Mouse (Mus musculus) stomach, embryonic 14.5 days (tissue): ENCODE measurements around the gene 4930519G04Rik. TPM values are rescaled to one million over a fixed set of nuclear protein-coding genes. Genes with fewer than 3 reads are reported as not detected.
"Not testable (repeated sequence)": the region's sequence is repeated elsewhere in the genome, so short reads cannot be mapped to it uniquely, and the experiment has no call there.

ENCODE experiments used
- ATAC-seq: fragments of 200-750 bp; cut with Nextera tagmentation; 2 replicates; pipeline ENCODE4 v1.8.0; 2017; ENCODE audit warnings: low read depth, moderate TSS enrichment; ENCODE audit not compliant: insufficient number of reproducible peaks, insufficient read depth, low FRiP score
- H3K27ac ChIP-seq: fragments of 300-500 bp; sonication (generic); 2 replicates; pipeline ENCODE4 v1.5.1; 2014; ENCODE audit warnings: mild to moderate bottlenecking, low read length, moderate library complexity, mixed read lengths
- H3K27me3 ChIP-seq: fragments of 300-500 bp; sonication (generic); 2 replicates; pipeline ENCODE4 v1.6.1; 2014; ENCODE audit warnings: low read length, control low read depth, mixed read lengths; ENCODE audit not compliant: control insufficient read depth, insufficient read depth
- H3K36me3 ChIP-seq: fragments of 300-500 bp; sonication (generic); 2 replicates; pipeline ENCODE4 v1.6.1; 2014; ENCODE audit warnings: mild to moderate bottlenecking, control low read depth, low read length, moderate library complexity, mixed read lengths; ENCODE audit not compliant: control insufficient read depth, insufficient read depth
- H3K4me1 ChIP-seq: fragments of 300-500 bp; sonication (generic); 2 replicates; pipeline ENCODE4 v1.6.1; 2014; ENCODE audit warnings: low read length, control low read depth, mixed read lengths; ENCODE audit not compliant: control insufficient read depth, insufficient read depth
- H3K4me2 ChIP-seq: fragments of 300-500 bp; sonication (generic); replicated peaks from 2 replicates; pipeline ENCODE4 v1.6.1; 2014; ENCODE audit warnings: low read depth, low read length, control low read depth
- H3K4me3 ChIP-seq: fragments of 300-500 bp; sonication (generic); 2 replicates; pipeline ENCODE4 v1.5.1; 2014; ENCODE audit warnings: low read depth, low read length, control low read depth
- H3K9ac ChIP-seq: fragments of 300-500 bp; sonication (generic); replicated peaks from 2 replicates; pipeline ENCODE4 v1.6.1; 2014; ENCODE audit warnings: low read depth, mild to moderate bottlenecking, control low read depth, low read length, moderate library complexity, mixed read lengths
- H3K9me3 ChIP-seq: fragments of 300-500 bp; sonication (generic); 2 replicates; pipeline ENCODE4 v1.6.1; 2016; ENCODE audit warnings: low read depth, low read length, control low read depth; ENCODE audit not compliant: control insufficient read depth
- WGBS: fragments of 180-500 bp; shearing (Covaris S2); extraction: QIAGEN DNeasy Blood & Tissue Kit; methylation state at CpG from one replicate; pipeline ENCODE4 v1.1.7; 2014; 5-methylcytosine and 5-hydroxymethylcytosine counted together
- polyA plus RNA-seq: library from polyadenylated mRNA; unstranded; fragments of >200 nt; fragmentation: Nextera tagmentation; extraction: Ambion mirVana; gene quantifications from 2 replicates; pipeline ENCODE4 v1.2.1, GENCODE M21; 2014

Gene 4930519G04Rik
- polyA plus RNA-seq, 1 experiment from 2014 or later = not detected

DNA sequence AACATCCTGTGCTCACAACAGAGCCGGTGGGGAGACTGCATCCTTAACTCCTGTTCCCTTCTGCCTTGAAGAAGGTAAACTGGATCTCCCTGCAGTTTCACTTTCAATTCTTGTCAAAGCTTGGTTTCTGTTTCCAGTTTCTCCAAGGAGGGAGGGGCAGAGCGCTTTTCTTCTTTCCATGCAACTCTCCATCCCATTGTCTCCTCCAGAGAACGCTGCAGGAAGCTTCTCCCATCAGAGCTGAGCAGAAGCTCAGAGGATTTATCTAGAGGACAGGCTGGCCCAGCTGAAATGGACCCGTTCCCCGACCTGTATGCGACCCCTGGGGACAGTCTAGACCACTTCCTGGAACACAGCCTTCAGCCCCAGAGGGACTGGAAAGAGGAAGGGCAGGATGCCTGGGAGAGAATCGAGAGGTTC is 43.9 kb downstream of the 4930519G04Rik start:
- Histone ChIP-seq H3K36me3 (no peaks in the 10 kb centered on the region), H3K27ac (no peak overlapping the region), H3K4me1 (no peaks in the 10 kb centered on the region), H3K9me3 (no peaks in the 10 kb centered on the region), H3K4me2 (peak overlapping the region; percentile 26), H3K27me3 (no peaks in the 10 kb centered on the region), H3K9ac (no peak overlapping the region), H3K4me3 (peak overlapping the region; percentile 10; the same call in 1 of the 2 replicates)
- 14% methylated on average over 7 of the region's 7 CpGs for WGBS
- no peak for ATAC-seq

DNA sequence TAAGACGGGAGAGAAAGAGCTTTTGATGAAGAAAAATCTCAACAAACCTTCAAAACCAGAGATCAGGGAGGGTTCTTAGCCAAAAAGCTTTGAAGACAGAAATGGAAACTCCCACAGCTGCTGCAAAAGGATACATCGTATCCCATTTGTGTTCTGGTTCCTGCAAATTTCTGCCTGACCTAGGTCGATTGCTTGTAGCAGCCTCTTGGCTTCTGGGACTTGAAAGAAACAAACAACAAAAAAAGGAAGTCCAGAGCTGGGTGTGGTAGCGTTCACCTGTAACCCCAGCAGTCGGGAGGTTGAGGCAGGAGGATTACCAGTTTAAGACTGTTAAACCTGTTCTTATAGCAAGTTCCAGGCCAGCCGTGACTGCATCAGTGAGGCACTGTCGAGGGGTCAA is 45.4 kb downstream of the 4930519G04Rik start:
- H3K27me3 ChIP-seq = no peaks in the 10 kb centered on the region
- no peak overlapping the region for H3K27ac ChIP-seq
- 60% methylated on average over 7 of the region's 7 CpGs for WGBS
- no peak overlapping the region for H3K4me3 ChIP-seq
- H3K9ac ChIP-seq = no peak overlapping the region
- no peak overlapping the region for H3K4me2 ChIP-seq
- H3K9me3 ChIP-seq = no peaks in the 10 kb centered on the region
- H3K36me3 ChIP-seq = no peaks in the 10 kb centered on the region
- ATAC-seq = no peak
- H3K4me1 ChIP-seq = no peaks in the 10 kb centered on the region

DNA sequence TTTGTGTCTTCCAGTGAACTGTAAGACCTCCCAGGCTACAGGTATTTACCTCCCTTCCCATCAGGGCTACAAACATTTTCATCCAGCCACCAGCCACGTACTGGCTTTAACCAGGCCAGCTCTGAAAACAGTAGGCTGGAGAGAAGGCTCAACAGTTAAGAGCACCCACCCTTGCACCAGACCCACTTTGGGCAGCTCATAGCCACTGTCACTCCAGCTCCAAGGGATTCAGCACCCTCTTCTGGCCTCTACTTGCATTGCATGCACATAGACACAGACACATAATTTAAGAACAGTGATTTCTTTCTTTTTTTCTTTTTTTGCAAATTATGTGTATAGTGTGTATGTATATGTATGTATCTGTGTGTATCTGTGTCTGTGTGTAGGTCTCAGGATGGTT is 48.9 kb downstream of the 4930519G04Rik start:
- H3K9ac ChIP-seq = no peak overlapping the region
- no peaks in the 10 kb centered on the region for H3K4me1 ChIP-seq
- peaks cover 3% of the 10 kb centered on the region; the same call in 1 of the 2 replicates for H3K9me3 ChIP-seq
- no peaks in the 10 kb centered on the region for H3K36me3 ChIP-seq
- no peaks in the 10 kb centered on the region for H3K27me3 ChIP-seq
- H3K27ac ChIP-seq = no peak overlapping the region
- H3K4me2 ChIP-seq = no peak overlapping the region
- no peak for ATAC-seq
- WGBS = 48% methylated on average over 1 of the region's 1 CpGs
- H3K4me3 ChIP-seq = no peak overlapping the region

DNA sequence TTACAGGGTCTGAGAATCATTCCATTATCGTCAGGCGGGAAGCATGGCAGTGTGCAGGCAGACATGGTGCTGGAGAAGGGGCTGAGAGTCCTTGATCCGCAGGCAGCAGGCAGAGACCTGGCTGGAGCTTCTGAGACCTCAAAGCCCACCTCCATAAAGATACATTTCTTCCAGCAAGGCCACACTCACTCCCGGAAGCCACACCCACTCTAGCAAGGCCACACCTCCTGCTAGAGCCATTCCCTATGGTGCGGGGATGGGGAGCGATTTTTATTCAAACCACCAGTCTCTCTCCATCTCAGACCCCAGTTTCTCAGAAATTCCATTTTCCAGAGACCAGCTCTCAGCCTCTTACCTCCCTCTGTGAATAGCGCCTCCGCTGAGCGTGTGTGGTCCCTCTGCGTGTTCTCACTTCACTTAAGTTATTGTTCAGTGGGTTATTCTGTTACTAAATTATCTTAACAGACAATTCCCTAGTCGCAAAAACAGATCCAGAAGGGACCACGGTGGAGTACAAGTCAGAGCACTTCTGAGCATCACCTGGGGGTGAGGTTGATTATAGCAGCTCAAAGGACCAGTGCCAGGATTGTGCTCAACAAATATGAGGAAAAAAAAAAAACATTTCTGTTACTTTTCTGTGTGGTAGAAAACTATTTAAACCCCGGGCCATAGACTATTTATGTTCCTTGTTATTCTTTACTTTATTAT is 55.3 kb downstream of the 4930519G04Rik start:
- Histone ChIP-seq H3K27ac (no peak overlapping the region), H3K36me3 (no peaks in the 10 kb centered on the region), H3K9me3 (peaks cover 3% of the 10 kb centered on the region; the same call in 1 of the 2 replicates), H3K4me3 (no peak overlapping the region), H3K4me1 (no peaks in the 10 kb centered on the region), H3K27me3 (no peaks in the 10 kb centered on the region), H3K9ac (no peak overlapping the region), H3K4me2 (no peak overlapping the region)
- ATAC-seq = no peak
- WGBS = 49% methylated on average over 13 of the region's 13 CpGs

DNA sequence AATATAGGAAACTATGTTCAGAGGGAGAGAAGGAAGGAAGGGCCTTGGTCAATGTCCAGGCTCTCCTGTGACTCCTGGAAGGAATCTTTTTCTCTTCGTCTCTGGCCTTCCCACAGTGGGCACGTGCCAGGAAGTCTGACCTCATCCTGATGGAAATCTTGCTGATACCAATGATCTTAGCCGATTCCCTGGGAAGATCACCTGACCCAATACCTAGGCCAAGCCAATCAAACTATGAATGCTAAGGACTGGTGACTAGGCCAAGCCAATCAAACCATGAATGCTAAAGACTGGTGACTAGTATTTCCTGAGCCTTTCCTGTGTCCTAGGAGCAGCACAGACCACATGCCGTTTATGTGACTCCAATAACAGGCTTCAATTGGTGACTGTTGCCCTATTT is 60.2 kb downstream of the 4930519G04Rik start:
- Histone ChIP-seq H3K9me3 (no peaks in the 10 kb centered on the region), H3K4me2 (no peak overlapping the region), H3K4me3 (no peak overlapping the region), H3K9ac (no peak overlapping the region), H3K27ac (no peak overlapping the region), H3K4me1 (no peaks in the 10 kb centered on the region), H3K27me3 (no peaks in the 10 kb centered on the region), H3K36me3 (no peaks in the 10 kb centered on the region)
- no peak for ATAC-seq
- WGBS = 78% methylated on average over 4 of the region's 4 CpGs

DNA sequence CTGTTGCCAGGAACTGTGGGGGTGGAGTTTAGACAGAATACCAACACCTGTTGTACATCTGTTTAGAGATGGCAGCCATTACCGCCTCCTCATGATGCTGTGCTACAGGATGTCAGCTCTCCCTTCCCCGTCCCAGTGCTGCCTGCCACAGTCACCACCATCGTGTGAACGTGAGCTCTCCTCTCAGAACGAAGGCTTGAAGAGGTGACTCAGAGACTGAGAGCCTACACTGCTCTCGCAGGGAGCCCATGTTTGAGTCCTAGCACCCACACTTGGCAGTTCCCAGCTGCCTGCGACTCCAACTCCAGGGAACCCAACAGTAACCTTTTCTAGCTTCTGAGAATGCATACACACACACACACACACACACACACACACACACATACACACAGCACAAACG is 61.4 kb downstream of the 4930519G04Rik start:
- Histone ChIP-seq H3K27ac (no peak overlapping the region), H3K9ac (no peak overlapping the region), H3K9me3 (no peaks in the 10 kb centered on the region), H3K4me1 (no peaks in the 10 kb centered on the region), H3K4me2 (no peak overlapping the region), H3K27me3 (no peaks in the 10 kb centered on the region), H3K4me3 (no peak overlapping the region), H3K36me3 (no peaks in the 10 kb centered on the region)
- 52% methylated on average over 8 of the region's 8 CpGs for WGBS
- no peak for ATAC-seq

DNA sequence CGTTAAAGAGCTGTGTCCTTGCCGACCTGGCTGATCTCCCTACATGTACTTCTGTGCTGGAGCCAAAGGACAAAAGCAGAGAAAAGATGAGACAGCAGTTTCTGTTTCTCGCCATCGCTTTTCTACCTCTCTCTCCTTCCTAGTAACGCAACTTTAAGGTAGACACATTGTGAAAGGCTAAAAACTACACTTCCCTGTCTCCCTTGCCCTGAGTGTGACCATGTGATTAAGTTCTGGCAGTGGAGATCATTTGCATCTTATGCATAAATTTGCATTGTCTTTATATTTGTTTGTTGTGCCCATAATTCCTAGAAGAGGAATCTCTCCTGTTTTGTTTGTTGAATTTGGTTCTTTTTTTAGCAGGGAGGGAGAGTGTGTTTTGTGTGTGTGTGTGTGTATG is 62.4 kb downstream of the 4930519G04Rik start:
- H3K9me3 ChIP-seq = no peaks in the 10 kb centered on the region

DNA sequence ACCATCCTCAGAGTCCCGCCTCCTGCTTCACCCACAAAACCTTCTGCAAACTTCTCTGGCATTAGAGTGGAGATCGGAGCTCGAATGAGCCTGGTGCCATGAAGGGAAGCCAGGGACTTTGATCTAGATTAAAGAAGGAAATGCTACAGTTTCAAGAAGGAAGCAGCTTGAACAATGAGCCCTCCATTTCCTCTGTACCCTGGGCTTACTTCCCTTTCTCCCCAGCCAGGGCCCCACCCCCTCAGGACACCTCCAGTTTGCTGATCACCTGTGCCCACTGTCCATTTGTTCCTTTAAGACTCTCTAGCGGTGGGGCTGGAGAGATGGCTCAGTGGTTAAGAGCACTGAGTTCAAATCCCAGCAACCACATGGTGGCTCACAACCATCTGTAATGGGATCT is 63.3 kb downstream of the 4930519G04Rik start:
- 73% methylated on average over 4 of the region's 4 CpGs for WGBS
- Histone ChIP-seq H3K27me3 (no peaks in the 10 kb centered on the region), H3K27ac (no peak overlapping the region), H3K4me2 (no peak overlapping the region), H3K4me3 (no peak overlapping the region), H3K36me3 (no peaks in the 10 kb centered on the region), H3K9ac (no peak overlapping the region), H3K9me3 (no peaks in the 10 kb centered on the region), H3K4me1 (no peaks in the 10 kb centered on the region)
- ATAC-seq = no peak

More for the DNA sequence above, 62.4 kb downstream of the 4930519G04Rik start:
- no peak overlapping the region for H3K4me3 ChIP-seq
- no peak overlapping the region for H3K27ac ChIP-seq
- ATAC-seq = no peak
- WGBS = 77% methylated on average over 5 of the region's 5 CpGs
- H3K27me3 ChIP-seq = no peaks in the 10 kb centered on the region
- H3K4me1 ChIP-seq = no peaks in the 10 kb centered on the region
- H3K4me2 ChIP-seq = no peak overlapping the region
- H3K9ac ChIP-seq = no peak overlapping the region
- H3K36me3 ChIP-seq = no peaks in the 10 kb centered on the region

DNA sequence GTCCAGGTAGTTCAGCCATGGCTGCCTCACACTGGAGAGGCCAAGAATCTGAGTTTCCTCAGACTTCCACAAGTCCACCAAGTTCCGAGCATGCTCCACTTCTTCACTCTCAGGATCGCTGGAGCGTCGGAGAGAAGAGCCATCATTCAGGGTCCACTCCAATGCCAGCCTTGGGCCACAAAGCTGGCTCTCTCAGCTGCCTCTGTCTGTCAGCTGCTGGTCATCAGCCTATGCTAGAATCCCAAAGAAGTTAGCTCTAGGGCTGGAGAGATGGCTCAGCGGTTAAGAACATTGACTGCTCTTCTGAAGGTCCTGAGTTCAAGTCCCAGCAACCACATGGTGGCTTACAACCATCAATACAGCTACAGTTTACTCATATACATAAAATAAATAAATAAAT is 63.9 kb downstream of the 4930519G04Rik start:
- H3K27me3 ChIP-seq, H3K9me3 ChIP-seq, H3K27ac ChIP-seq, H3K4me2 ChIP-seq, H3K4me3 ChIP-seq, H3K4me1 ChIP-seq, H3K9ac ChIP-seq, H3K36me3 ChIP-seq, ATAC-seq: not testable (repeated sequence)
- WGBS = 96% methylated on average over 5 of the region's 5 CpGs
